Mouse (Mus musculus) stomach, embryonic 15.5 days (tissue): ENCODE results near the gene Tcerg1l. TPM values are rescaled to one million over a fixed set of nuclear protein-coding genes. Genes with fewer than 3 reads are reported as not detected.

Experiments
- ATAC-seq: fragments of 200-750 bp; cut with Nextera tagmentation; 2 replicates; pipeline ENCODE4 v1.8.0; 2017; ENCODE audit warnings: low read depth, moderate number of reproducible peaks, moderate TSS enrichment; ENCODE audit not compliant: insufficient read depth, low FRiP score
- H3K27ac ChIP-seq: fragments of 300-500 bp; sonication (generic); 2 replicates; pipeline ENCODE4 v1.5.1; 2015; ENCODE audit warnings: mild to moderate bottlenecking, inconsistent platforms
- H3K27me3 ChIP-seq: fragments of 300-500 bp; sonication (generic); replicated peaks from 2 replicates; pipeline ENCODE4 v1.6.1; 2015; ENCODE audit warnings: inconsistent platforms
- H3K36me3 ChIP-seq: fragments of 300-500 bp; sonication (generic); 2 replicates; pipeline ENCODE4 v1.6.1; 2015; ENCODE audit warnings: inconsistent platforms
- H3K4me1 ChIP-seq: fragments of 300-500 bp; sonication (generic); 2 replicates; pipeline ENCODE4 v1.6.1; 2015; ENCODE audit warnings: inconsistent platforms
- H3K4me2 ChIP-seq: fragments of 300-500 bp; sonication (generic); 2 replicates; pipeline ENCODE4 v1.6.1; 2015; ENCODE audit warnings: mild to moderate bottlenecking, inconsistent platforms
- H3K4me3 ChIP-seq: fragments of 300-500 bp; sonication (generic); replicated peaks from 2 replicates; pipeline ENCODE4 v1.5.1; 2015; ENCODE audit warnings: inconsistent platforms
- H3K9ac ChIP-seq: fragments of 300-500 bp; sonication (generic); 2 replicates; pipeline ENCODE4 v1.6.1; 2015; ENCODE audit warnings: inconsistent platforms
- H3K9me3 ChIP-seq: fragments of 300-500 bp; sonication (generic); 2 replicates; pipeline ENCODE4 v1.6.1; 2016; ENCODE audit warnings: inconsistent platforms
- WGBS: fragments of 180-500 bp; shearing (Covaris S2); methylation state at CpG from one replicate; pipeline ENCODE4 v1.1.7; 2015; 5-methylcytosine and 5-hydroxymethylcytosine counted together
- polyA plus RNA-seq: library from polyadenylated mRNA; unstranded; fragments of >200 nt; fragmentation: Nextera tagmentation; extraction: Ambion mirVana; gene quantifications from 2 replicates; pipeline ENCODE4 v1.2.1, GENCODE M21; 2015

The Tcerg1l gene
- polyA plus RNA-seq, 1 experiment from 2014 or later = 0.95 TPM

GRCm38 (mm10) chr7:138267976-138268646, 129.4 kb downstream of the Tcerg1l start:
- Histone ChIP-seq H3K9me3 (no peaks in the 10 kb centered on the region), H3K9ac (no peak overlapping the region), H3K4me2 (no peak overlapping the region), H3K36me3 (no peaks in the 10 kb centered on the region), H3K27ac (no peak overlapping the region), H3K27me3 (no peaks in the 10 kb centered on the region), H3K4me1 (no peaks in the 10 kb centered on the region), H3K4me3 (no peak overlapping the region)
- ATAC-seq = no peak
- WGBS = 74% methylated on average over 5 of the region's 5 CpGs

GRCm38 (mm10) chr7:138248612-138249011, 148.9 kb downstream of the Tcerg1l start:
- H3K27ac ChIP-seq = no peak overlapping the region
- no peaks in the 10 kb centered on the region for H3K36me3 ChIP-seq
- no peak overlapping the region for H3K4me2 ChIP-seq
- H3K9ac ChIP-seq = no peak overlapping the region
- WGBS = 76% methylated on average over 5 of the region's 5 CpGs
- no peaks in the 10 kb centered on the region for H3K9me3 ChIP-seq
- H3K27me3 ChIP-seq = no peaks in the 10 kb centered on the region
- ATAC-seq = no peak
- H3K4me1 ChIP-seq = no peaks in the 10 kb centered on the region
- H3K4me3 ChIP-seq = no peak overlapping the region

DNA sequence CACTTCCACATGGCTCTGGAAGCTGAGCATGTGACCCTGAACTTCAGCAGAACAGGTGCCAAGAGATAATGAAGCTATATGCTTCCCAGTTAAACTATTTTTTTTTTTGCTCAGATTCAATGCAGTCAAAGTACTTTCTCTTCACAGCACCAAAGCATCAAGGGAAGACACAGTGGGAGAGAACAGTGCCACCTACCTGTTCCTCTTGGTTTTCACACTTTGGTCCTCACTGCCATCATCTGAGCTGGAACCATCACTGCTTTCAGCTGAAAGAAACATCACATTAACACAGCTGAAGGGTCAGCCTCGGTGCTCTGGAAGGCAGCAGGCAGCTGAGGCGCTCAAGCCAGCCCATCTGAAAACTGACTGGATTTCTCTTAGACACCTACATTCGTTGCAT, 149.4 kb downstream of the Tcerg1l start:
- no peaks in the 10 kb centered on the region for H3K36me3 ChIP-seq
- WGBS = 62% methylated on average over 3 of the region's 3 CpGs
- H3K4me3 ChIP-seq = no peak overlapping the region
- no peaks in the 10 kb centered on the region for H3K9me3 ChIP-seq
- no peak overlapping the region for H3K9ac ChIP-seq
- H3K27ac ChIP-seq = no peak overlapping the region
- no peak for ATAC-seq
- no peaks in the 10 kb centered on the region for H3K4me1 ChIP-seq
- H3K27me3 ChIP-seq = no peaks in the 10 kb centered on the region
- no peak overlapping the region for H3K4me2 ChIP-seq

GRCm38 (mm10) chr7:138246684-138247083, 150.8 kb downstream of the Tcerg1l start:
- no peak for ATAC-seq
- WGBS = 20% methylated on average over 2 of the region's 2 CpGs
- Histone ChIP-seq H3K4me2 (no peak overlapping the region), H3K9ac (no peak overlapping the region), H3K36me3 (no peaks in the 10 kb centered on the region), H3K9me3 (no peaks in the 10 kb centered on the region), H3K27me3 (no peaks in the 10 kb centered on the region), H3K4me1 (no peaks in the 10 kb centered on the region), H3K4me3 (no peak overlapping the region), H3K27ac (no peak overlapping the region)

DNA sequence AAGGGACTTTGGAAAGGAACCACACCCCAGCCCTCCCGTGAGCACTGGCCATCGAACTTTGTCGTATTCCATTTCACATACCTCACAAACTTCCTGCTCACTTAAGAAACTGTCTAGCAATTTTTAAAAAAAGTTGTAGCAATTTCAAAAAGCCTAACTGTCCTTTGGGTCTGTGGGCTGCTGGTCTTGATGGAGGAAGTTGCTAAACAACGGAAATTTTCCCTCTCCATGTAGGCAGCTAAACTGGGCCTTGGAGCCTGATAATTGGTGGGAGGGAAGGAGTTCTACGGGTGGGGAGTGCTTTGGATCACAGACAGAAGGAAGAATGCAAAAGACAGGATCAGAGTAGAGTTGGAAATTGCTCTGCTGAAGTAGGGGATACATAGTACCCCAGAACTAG, 155.3 kb downstream of the Tcerg1l start:
- H3K4me2 ChIP-seq = no peak overlapping the region
- no peaks in the 10 kb centered on the region for H3K9me3 ChIP-seq
- no peaks in the 10 kb centered on the region for H3K4me1 ChIP-seq
- no peak overlapping the region for H3K27ac ChIP-seq
- WGBS = 64% methylated on average over 5 of the region's 5 CpGs
- H3K36me3 ChIP-seq = no peaks in the 10 kb centered on the region
- H3K27me3 ChIP-seq = no peaks in the 10 kb centered on the region
- no peak overlapping the region for H3K9ac ChIP-seq
- no peak for ATAC-seq
- no peak overlapping the region for H3K4me3 ChIP-seq

DNA sequence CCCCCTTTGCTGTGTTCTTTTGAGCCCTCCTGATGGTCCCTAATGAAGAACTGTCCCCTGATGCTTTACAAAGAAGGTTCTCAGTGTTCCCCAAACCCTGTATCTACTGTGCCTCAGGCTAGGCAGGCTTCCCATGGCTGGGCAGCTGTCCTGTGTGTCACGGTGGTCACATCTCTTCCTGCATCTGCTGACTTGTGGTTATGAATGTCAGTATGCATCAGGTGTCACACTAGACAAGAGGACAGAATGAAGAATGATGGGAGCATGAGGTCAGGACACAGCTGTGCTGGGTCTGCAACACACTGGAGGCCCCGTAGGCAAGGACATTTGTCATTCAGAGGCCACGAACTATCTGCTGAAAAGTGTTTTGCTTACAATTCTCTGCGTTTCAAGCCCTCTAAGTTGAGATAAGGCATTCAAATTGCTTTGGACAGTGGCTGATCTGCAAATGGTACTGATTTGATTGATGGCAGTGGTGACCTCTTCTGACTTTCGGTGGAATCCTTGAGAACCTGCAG, 159.8 kb downstream of the Tcerg1l start:
- no peaks in the 10 kb centered on the region for H3K4me1 ChIP-seq
- 19% methylated on average over 5 of the region's 5 CpGs for WGBS
- no peak overlapping the region for H3K27ac ChIP-seq
- H3K9ac ChIP-seq = no peak overlapping the region
- H3K9me3 ChIP-seq = no peaks in the 10 kb centered on the region
- H3K4me3 ChIP-seq = no peak overlapping the region
- H3K27me3 ChIP-seq = no peaks in the 10 kb centered on the region
- no peak overlapping the region for H3K4me2 ChIP-seq
- no peaks in the 10 kb centered on the region for H3K36me3 ChIP-seq
- ATAC-seq = no peak

GRCm38 (mm10) chr7:138224252-138224651, 173.3 kb downstream of the Tcerg1l start:
- Histone ChIP-seq H3K27ac (no peak overlapping the region), H3K36me3 (no peaks in the 10 kb centered on the region), H3K9ac (no peak overlapping the region), H3K27me3 (no peaks in the 10 kb centered on the region), H3K4me2 (no peak overlapping the region), H3K4me3 (no peak overlapping the region), H3K9me3 (no peaks in the 10 kb centered on the region), H3K4me1 (no peaks in the 10 kb centered on the region)
- ATAC-seq = no peak
- WGBS = 85% methylated on average over 3 of the region's 3 CpGs

DNA sequence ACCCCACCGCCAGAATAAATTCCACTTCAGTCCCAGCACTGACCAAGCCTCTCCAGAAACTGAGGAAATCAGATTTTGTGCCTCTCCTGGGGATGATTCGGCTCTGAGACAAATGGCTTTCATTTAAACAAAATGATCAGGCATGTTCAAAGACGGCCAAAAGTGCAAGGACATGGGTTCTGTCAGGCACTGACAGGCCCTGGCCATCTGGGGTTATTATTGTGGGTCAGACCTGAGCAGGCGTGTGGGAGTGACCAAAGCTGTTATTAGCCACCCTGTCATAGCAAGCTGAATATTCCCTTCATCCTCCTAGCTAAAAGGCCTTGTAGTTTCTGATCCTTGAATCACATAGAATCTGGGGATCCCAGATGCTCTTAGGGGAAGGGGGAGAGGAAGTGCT, 174.6 kb downstream of the Tcerg1l start:
- Histone ChIP-seq H3K9ac (no peak overlapping the region), H3K27me3 (no peaks in the 10 kb centered on the region), H3K4me1 (no peaks in the 10 kb centered on the region), H3K4me2 (no peak overlapping the region), H3K27ac (no peak overlapping the region), H3K36me3 (no peaks in the 10 kb centered on the region), H3K4me3 (no peak overlapping the region), H3K9me3 (no peaks in the 10 kb centered on the region)
- no peak for ATAC-seq
- 61% methylated on average over 4 of the region's 4 CpGs for WGBS

- no peak for ATAC-seq
- H3K27ac ChIP-seq = no peak overlapping the region
These were observed 179.9 kb downstream of the Tcerg1l start for GRCm38 (mm10) chr7:138217556-138218098.

GRCm38 (mm10) chr7:138215177-138215830, 182.2 kb downstream of the Tcerg1l start:
- no peak overlapping the region for H3K4me2 ChIP-seq
- no peaks in the 10 kb centered on the region for H3K4me1 ChIP-seq
- H3K4me3 ChIP-seq = no peak overlapping the region
- 25% methylated on average over 15 of the region's 15 CpGs for WGBS
- H3K9ac ChIP-seq = no peak overlapping the region
- no peak overlapping the region for H3K27ac ChIP-seq
- H3K36me3 ChIP-seq = no peaks in the 10 kb centered on the region
- no peak for ATAC-seq
- H3K9me3 ChIP-seq = no peaks in the 10 kb centered on the region
- H3K27me3 ChIP-seq = no peaks in the 10 kb centered on the region

More at GRCm38 (mm10) chr7:138217556-138218098, 179.9 kb downstream of the Tcerg1l start:
- 68% methylated on average over 6 of the region's 6 CpGs for WGBS
- Histone ChIP-seq H3K9me3 (no peaks in the 10 kb centered on the region), H3K27me3 (no peaks in the 10 kb centered on the region), H3K4me1 (no peaks in the 10 kb centered on the region), H3K4me2 (no peak overlapping the region), H3K36me3 (no peaks in the 10 kb centered on the region), H3K9ac (no peak overlapping the region), H3K4me3 (no peak overlapping the region)

GRCm38 (mm10) chr7:138214710-138215109, 182.8 kb downstream of the Tcerg1l start:
- 48% methylated on average over 9 of the region's 9 CpGs for WGBS
- no peaks in the 10 kb centered on the region for H3K36me3 ChIP-seq
- no peak overlapping the region for H3K4me3 ChIP-seq
- no peak overlapping the region for H3K9ac ChIP-seq
- H3K4me2 ChIP-seq = no peak overlapping the region
- ATAC-seq = no peak
- H3K27me3 ChIP-seq = no peaks in the 10 kb centered on the region
- H3K27ac ChIP-seq = no peak overlapping the region
- no peaks in the 10 kb centered on the region for H3K4me1 ChIP-seq
- no peaks in the 10 kb centered on the region for H3K9me3 ChIP-seq

- H3K9me3 ChIP-seq = no peaks in the 10 kb centered on the region
- no peak overlapping the region for H3K4me3 ChIP-seq
- no peak for ATAC-seq
- H3K36me3 ChIP-seq = no peaks in the 10 kb centered on the region
- WGBS = 47% methylated on average over 5 of the region's 5 CpGs
- no peak overlapping the region for H3K4me2 ChIP-seq
- no peaks in the 10 kb centered on the region for H3K4me1 ChIP-seq
- H3K27ac ChIP-seq = no peak overlapping the region
- no peaks in the 10 kb centered on the region for H3K27me3 ChIP-seq
- H3K9ac ChIP-seq = no peak overlapping the region
These were observed 187.8 kb downstream of the Tcerg1l start for GRCm38 (mm10) chr7:138209769-138210168.
